Mouse (Mus musculus) adipocyte (in vitro differentiated cells): ENCODE results near the gene Osbpl7.

ENCODE experiments used
- DNase-seq: peaks from one replicate; pipeline ENCODE4 v3.0.0-alpha.2; 2016; ENCODE audit warnings: low spot score

The Osbpl7 gene

DNA sequence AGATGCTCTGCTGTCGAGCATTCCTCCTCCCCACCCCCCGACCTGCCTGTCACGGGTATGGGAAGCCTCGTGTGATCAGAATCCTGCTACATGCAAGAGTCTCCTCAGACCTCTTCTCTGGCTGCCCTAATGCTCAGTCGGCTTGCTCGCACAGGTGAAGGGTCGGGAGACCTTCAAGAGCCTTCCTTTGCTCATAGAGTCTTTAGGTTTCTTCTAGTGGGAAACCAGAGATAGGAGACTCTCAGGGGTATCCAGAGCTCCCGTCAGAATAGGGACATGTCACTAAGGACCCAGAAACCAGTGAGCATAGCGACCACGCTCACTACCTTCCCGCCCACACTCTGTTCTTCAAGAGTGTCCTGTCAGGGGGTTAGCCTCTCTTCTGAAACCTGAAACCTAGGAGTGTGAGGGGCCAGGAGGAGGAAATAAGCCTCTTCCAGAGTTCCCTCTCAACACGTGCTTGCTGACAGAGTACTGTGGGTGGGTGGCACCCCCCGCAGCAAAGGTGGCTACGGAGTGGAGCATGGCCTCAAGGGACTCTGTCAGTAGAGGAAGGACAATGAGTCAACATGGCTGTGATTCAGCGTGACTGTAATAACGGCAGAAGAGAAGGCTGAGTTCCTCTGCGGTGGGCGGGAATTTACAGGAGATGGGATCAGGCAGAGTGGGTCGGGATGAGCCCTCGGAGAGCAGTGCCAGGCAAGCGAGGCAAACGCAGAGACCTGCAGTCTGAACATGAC is 33.1 kb downstream of the Osbpl7 start:
- DNase-seq = no peak

DNA sequence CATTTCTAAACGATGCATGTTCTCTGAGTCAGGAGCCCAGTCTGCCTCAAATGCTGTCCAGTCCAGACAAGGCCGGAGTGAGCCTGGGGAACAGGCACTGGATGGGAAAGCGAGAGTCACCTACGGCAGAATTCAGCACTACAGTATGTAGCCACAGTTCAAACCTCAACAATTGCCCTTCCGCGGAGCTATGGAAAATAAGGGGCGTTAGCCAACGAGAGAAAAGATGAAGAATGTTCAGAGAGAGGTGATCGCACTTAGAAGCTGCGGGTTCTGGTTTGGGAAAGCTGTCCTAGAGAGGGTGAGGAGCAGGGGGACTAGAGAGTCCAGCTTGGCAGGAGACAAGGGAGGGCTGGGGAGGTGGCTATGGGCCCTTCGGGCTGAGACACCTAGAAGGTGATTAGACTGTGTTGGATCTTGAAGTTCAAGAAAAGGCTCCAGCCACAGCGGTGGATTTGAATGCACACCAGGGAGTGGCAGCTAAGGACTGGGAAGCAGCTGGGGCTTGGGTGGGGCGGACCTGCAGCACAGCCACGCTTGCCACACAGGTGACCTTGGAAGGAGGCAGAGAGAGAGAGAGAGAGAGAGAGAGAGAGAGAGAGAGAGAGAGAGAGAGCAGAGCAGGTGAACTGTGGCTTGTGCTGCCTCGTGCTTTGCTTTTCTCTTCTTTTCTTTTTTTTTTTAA is 34.5 kb downstream of the Osbpl7 start:
- no peak for DNase-seq

DNA sequence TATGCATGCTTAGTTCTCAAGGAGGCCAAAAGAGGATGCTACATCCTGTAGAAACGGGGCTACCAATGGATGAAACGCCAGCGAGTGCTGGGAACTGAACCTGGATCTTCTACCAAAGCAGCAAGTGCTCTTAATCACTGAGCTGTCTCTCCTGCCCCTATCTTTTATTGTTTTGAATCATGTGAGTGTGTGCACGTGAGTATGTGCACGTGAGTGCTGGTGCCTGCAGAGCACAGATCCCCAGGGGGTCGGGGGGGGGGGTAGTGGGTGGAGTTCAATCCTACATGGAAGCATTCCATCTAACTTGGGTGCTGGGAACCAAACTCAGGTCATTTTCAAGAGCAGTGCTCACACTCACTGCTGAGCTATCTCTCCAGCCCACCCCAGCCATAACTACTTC is 35.9 kb downstream of the Osbpl7 start:
- DNase-seq = no peak

DNA sequence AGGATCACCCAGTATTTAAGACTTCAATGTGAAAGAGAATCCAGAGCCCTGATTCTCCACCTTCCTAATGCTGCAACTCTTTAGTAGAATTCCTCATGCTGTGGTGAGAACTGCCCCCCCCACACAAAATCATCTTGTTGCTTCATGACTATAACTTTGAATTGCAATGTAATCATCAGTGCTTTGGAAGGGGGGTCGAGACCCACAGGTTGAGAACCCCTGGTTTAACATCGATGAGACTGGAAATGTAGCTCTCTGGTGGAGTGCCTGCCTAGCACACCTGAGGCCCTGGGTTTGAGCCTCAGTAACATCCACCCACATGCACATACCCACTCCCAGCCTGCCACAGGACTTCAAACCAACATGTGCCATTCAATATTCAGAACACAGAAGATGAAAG is 44.2 kb downstream of the Osbpl7 start:
- no peak for DNase-seq

DNA sequence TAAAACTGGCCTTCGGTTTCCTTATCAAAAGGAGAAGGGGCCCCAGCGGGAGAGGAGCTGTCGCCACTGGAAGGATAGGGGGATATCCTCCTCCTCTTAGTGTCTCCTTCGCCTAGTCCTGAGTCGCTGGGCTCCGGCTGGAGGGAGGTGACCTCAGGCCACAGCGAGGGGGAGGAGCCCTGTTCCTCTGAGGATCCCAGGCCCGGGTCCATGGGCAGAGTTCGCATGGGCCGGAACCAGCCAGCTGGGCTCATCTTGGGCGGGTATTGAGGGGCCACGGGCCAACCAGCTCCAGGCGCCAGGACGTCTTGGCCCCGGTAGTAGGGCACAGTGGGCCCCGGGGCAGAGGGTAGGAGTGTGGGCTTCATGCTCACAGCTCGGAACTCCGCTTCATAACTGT is 48.4 kb downstream of the Osbpl7 start:
- DNase-seq = no peak

DNA sequence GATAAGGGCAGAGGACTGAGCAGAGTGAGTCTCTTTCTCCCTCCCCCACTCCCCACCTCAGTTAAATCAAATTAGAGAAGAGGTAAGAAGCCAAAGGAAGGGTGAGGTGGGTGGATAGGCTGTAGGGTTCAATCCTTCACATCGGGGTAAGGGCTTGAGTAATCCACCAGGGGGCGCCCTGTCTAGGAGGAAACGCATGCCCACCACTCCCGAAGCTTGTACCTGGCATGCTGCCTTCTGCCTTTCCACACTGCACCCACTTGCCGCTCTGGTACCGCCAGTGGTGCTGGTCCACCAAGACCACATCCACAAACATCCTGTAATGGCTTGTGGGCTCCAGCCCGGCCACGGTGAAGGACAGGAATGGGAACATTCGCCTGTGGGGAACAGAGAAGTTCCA is 51.3 kb downstream of the Osbpl7 start:
- DNase-seq = peak; percentile 11

DNA sequence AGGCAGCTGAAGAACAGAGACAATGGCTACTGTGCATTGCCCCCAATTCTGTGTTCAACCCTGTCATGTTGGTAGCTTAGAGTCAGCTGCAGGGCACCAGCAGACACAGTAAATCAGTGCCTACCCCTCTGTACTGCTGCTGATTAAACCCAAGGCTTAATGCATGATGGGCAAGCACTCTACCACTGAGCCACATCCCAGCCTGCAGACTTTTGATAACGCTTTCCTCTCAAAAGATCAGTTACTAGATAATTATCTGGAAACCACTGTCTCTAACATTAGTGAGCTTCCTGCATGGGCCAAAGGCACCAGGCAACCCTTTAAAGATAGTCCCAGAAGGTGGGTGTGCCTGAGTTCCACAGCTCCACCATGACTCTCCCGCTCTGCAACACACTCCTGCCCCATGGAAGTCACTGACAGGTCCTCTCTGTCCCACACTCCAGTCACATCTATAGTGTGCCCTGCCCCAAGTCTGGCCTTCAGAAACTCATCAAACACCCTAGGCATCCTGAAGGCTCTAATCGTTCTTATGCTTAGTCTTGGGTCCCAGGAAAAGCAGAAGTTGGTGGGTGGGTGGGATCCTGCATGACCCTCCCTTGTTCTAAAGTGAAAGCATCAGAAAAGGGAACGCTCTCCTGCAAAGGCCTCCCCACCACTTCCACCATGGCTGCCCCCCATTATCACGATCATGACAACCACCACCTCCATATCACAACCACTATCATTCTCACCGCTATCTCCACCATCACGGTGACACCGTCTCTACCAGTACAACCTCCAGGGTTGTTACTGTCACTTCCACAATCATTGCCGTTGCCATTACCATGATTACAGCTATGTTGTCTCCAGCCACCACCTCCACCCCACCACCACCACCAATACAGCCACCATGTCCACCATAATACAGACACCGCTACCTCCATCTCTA is 53.0 kb downstream of the Osbpl7 start:
- no peak for DNase-seq

DNA sequence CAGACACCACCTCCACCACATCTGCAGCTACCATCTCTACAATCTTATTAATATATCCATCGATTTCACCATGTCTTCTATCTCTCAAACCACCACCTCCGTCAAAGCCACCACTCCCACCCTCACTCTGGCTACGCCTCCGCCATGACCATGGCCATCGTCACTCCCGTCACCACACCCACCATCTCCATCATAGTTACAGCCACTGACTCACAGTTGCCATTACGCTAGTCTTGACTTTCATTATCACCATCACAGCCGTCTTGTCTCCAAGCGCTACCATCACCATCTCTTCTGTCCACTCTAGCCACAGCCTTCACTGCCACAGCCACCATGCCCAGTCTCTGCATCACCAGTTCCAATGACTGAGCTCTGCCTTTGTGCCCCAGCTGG is 53.7 kb downstream of the Osbpl7 start:
- no peak for DNase-seq

DNA sequence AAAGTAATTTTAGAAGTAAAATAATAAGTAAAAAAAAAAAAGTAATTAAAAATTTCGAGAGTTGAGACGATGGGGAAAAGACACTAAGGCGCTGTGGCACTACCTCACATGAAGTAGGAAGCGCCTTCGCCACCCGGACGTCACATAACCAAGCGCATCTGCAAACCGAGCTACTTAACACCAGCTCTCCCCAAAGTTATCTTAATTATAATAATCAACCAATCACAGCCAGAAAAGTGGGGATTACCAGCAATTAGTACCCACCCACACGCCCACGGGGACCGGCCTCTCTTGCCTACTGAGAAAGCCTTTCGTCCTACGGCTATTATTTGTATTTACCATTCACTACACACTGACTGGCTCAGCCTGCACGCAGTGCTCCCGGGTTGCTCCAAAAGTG is 58.5 kb downstream of the Osbpl7 start:
- no peak for DNase-seq

DNA sequence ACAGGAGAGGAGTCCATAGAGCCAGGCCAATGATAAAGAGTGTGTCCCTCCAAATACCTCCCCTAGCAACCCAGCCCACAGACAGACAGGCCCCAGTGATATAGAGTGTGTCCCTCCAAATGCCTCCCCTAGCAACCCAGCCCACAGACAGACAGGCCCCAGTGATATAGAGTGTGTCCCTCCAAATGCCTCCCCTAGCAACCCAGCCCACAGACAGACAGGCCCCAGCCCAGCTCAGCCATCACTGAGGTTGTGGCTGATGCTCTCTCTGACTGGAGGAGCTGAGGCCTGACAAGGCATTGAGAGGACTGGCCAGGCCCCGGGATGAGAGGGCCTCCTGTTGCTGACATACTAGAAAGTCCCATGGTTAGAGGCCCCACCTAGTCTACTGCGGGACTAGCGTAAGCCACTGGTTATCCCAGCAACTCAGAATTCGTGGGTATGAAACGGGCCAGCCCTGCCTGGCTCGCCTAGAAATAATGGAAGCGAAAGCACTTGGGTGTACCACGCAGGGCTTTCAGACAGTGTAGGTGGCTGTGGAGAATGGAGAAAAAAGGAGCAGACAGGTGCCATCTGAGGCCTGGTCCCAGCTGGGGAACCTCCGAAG is 62.2 kb downstream of the Osbpl7 start:
- DNase-seq = no peak

DNA sequence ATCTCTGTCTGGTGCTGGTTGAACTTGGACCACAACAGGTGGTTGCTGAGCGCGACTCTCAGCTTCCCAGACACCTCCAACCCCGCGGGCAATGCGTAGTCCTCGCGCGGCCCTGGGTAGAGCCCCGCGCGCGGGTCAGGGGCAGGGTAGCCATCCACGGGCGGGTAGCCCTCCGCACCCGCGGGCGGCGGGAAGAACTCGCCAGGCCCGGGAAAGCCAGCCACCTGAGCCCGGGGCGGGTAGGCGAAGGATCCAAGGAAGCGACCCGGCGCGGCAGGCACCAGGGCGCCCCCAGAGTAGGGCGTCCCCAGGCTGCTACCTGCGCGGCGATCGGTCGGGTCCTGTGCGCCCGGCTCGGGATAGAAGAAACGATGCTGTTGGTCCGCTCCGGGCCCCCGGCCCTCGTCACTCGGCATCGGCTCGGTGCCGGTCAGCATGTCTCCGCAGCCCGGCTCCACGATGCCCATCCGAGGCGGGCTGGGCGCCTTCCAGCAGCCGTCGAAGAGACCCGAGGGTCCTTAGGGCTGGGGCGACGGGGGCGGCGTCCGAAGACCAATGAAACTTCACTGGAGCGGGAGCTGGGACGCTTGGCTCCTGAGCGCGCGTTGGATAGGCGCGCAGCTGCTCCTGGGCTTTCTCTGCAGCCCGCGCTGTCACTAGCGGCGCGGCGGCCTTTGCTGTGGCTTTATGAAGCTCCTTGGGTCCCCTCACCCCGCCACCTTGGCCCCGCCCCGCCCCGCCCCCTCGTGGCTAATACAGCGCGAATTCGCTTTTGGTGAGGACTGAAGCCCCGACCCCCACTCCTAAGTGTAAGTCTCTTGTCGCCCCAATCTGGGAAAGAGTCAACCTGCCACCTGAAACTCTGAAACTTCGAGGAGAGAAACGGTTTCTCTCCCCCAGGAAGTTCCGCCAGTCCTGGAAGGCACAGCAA is 64.5 kb downstream of the Osbpl7 start, which contains the start of gene Tbx21:
TSS of gene Tbx21 (minus strand) at position 661 of the 931 bp plus-strand sequence.
- no peak for DNase-seq

DNA sequence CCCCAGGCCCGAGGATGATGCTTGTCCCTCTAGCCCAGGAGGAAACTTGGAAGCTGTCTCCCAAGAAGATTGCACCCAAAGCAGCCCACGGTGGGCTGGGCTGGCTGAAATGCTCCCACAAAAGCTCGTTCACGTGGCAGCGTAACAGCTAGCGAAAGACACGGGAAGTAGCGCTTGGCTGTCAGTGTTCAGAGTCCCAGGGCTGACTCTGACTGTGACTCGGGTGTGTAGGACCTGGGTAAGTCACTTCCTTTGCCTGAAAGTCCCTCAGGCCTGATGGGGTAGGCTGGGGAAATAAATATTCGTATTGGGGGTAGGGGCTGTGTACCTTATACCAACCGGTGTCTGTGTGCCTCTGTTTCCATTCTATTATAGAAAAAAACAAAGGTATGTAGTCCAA is 65.4 kb downstream of the Osbpl7 start:
- DNase-seq = no peak
